Mouse (Mus musculus) liver, embryonic 14.5 days (tissue): ENCODE measurements around the gene Prim2. TPM values are rescaled to one million over a fixed set of nuclear protein-coding genes. Genes with fewer than 3 reads are reported as not detected.

Experiments
- ATAC-seq: fragments of 200-750 bp; cut with Nextera tagmentation; 2 replicates; pipeline ENCODE4 v1.8.0; 2017; ENCODE audit warnings: moderate number of reproducible peaks, mild to moderate bottlenecking, moderate library complexity; ENCODE audit not compliant: insufficient read depth
- DNase-seq, 3 experiments: peaks; one replicate each; pipeline ENCODE4 v3.0.0-alpha.2; 2012 to 2013; ENCODE audit warnings: low read depth in 3 of 3, low spot score in 3 of 3
- H3K27ac ChIP-seq: fragments of 300-500 bp; sonication (generic); 2 replicates; pipeline ENCODE4 v1.5.1; 2014; ENCODE audit warnings: moderate library complexity, mild to moderate bottlenecking, control low read depth, inconsistent platforms
- H3K27me3 ChIP-seq: fragments of 300-500 bp; sonication (generic); 2 replicates; pipeline ENCODE4 v1.6.1; 2014; ENCODE audit warnings: mild to moderate bottlenecking, low read length, moderate library complexity; ENCODE audit not compliant: control insufficient read depth, insufficient read depth
- H3K36me3 ChIP-seq: fragments of 300-500 bp; sonication (generic); replicated peaks from 2 replicates; pipeline ENCODE4 v1.6.1; 2014; ENCODE audit warnings: low read depth; ENCODE audit not compliant: control insufficient read depth, insufficient read depth
- H3K4me1 ChIP-seq, 2 experiments: fragments of 200-500 bp in 1 of 2; fragments of 300-500 bp in 1 of 2; sonication (generic) in 1 of 2; replicated peaks; 2 replicates each; pipeline ENCODE4 v1.6.1; 2012 to 2014; ENCODE audit warnings: antibody characterized with exemption in 1 of 2, inconsistent platforms in 1 of 2, low read length in 1 of 2; ENCODE audit not compliant: control insufficient read depth in 2 of 2, insufficient read depth in 2 of 2
- H3K4me2 ChIP-seq: fragments of 300-500 bp; sonication (generic); 2 replicates; pipeline ENCODE4 v1.6.1; 2014; ENCODE audit warnings: low read depth, mild to moderate bottlenecking, control low read depth, moderate library complexity
- H3K4me3 ChIP-seq, 2 experiments: fragments of 200-500 bp in 1 of 2; fragments of 300-500 bp in 1 of 2; sonication (generic) in 1 of 2; 2 replicates each; pipeline ENCODE4 v1.5.1; 2012 to 2014; ENCODE audit warnings: low read depth in 2 of 2, low read length in 2 of 2, mild to moderate bottlenecking in 2 of 2, control low read depth in 1 of 2, inconsistent platforms in 1 of 2, moderate library complexity in 1 of 2; ENCODE audit not compliant: insufficient read depth in 1 of 2
- H3K9ac ChIP-seq: fragments of 300-500 bp; sonication (generic); replicated peaks from 2 replicates; pipeline ENCODE4 v1.6.1; 2014; ENCODE audit warnings: mild to moderate bottlenecking, control low read depth, moderate library complexity
- H3K9me3 ChIP-seq: fragments of 300-500 bp; sonication (generic); 2 replicates; pipeline ENCODE4 v1.6.1; 2016; ENCODE audit warnings: low read length, mixed read lengths; ENCODE audit not compliant: control insufficient read depth
- CTCF ChIP-seq: IDR thresholded peaks from 2 replicates; pipeline ENCODE4 v1.5.1; 2016; ENCODE audit warnings: antibody characterized with exemption, low read depth, control low read depth
- EP300 ChIP-seq: IDR thresholded peaks from 2 replicates; pipeline ENCODE4 v1.6.1; 2016; ENCODE audit warnings: antibody characterized with exemption, low read depth
- WGBS: fragments of 180-500 bp; shearing (Covaris S2); extraction: QIAGEN DNeasy Blood & Tissue Kit; methylation state at CpG from one replicate; pipeline ENCODE4 v1.1.7; 2014; ENCODE audit not compliant: insufficient replicate concordance; 5-methylcytosine and 5-hydroxymethylcytosine counted together
- polyA plus RNA-seq, 2 experiments: library from polyadenylated mRNA; depleted of rRNA in 1 of 2; stranded (reverse) in 1 of 2; unstranded in 1 of 2; fragments of >200 nt; fragmentation: Nextera tagmentation in 1 of 2; extraction: Ambion mirVana in 1 of 2; gene quantifications; 2 replicates each; pipeline versions ENCODE4 v1.2.1 to v1.2.3; 2012 to 2014

The Prim2 gene
- polyA plus RNA-seq, 2 experiments = 34.1 to 38.1 TPM

- no peak for DNase-seq
These were observed 118.2 kb downstream of the Prim2 start for GRCm38 (mm10) chr1:33551350-33551749.

GRCm38 (mm10) chr1:33541708-33542107 lies 127.9 kb downstream of the Prim2 start:
- Histone ChIP-seq H3K9ac (no peak overlapping the region), H3K4me1 (no peaks in the 10 kb centered on the region; a peak in 1 of 4 replicates), H3K9me3 (no peaks in the 10 kb centered on the region; the same call in 1 of the 2 replicates), H3K4me2 (no peak overlapping the region), H3K4me3 (no peak overlapping the region), H3K27me3 (no peaks in the 10 kb centered on the region), H3K27ac (no peak overlapping the region), H3K36me3 (no peaks in the 10 kb centered on the region)
- DNase-seq = no peak
- ATAC-seq = no peak
- 57% methylated on average over 7 of the region's 7 CpGs for WGBS
- TF ChIP-seq CTCF (no peak), EP300 (0 out of 2 replicates have a peak, but pooled peaks have one; percentile 29)

More at GRCm38 (mm10) chr1:33551350-33551749, 118.2 kb downstream of the Prim2 start:
- Histone ChIP-seq H3K27me3 (no peaks in the 10 kb centered on the region), H3K36me3 (no peaks in the 10 kb centered on the region), H3K27ac (no peak overlapping the region), H3K4me1 (no peaks in the 10 kb centered on the region), H3K4me2 (no peak overlapping the region), H3K9ac (no peak overlapping the region), H3K4me3 (no peak overlapping the region), H3K9me3 (no peaks in the 10 kb centered on the region)
- TF ChIP-seq EP300 = no peak
- no peak for TF ChIP-seq CTCF
- no peak for ATAC-seq
- WGBS = 84% methylated on average over 9 of the region's 9 CpGs

GRCm38 (mm10) chr1:33537948-33538347 lies 131.6 kb downstream of the Prim2 start:
- ATAC-seq = no peak
- no peak overlapping the region for H3K9ac ChIP-seq
- H3K9me3 ChIP-seq = no peaks in the 10 kb centered on the region; the same call in 1 of the 2 replicates
- H3K27ac ChIP-seq = no peak overlapping the region
- H3K36me3 ChIP-seq = no peaks in the 10 kb centered on the region
- H3K27me3 ChIP-seq = no peaks in the 10 kb centered on the region
- TF ChIP-seq EP300 (no peak), CTCF (no peak)
- no peak overlapping the region for H3K4me2 ChIP-seq
- no peak for DNase-seq
- no peak overlapping the region for H3K4me3 ChIP-seq
- no peaks in the 10 kb centered on the region; a peak in 1 of 4 replicates for H3K4me1 ChIP-seq

GRCm38 (mm10) chr1:33536272-33537004 lies 133.2 kb downstream of the Prim2 start:
- H3K27me3 ChIP-seq = no peaks in the 10 kb centered on the region
- peaks cover 3 to 9% of the 10 kb centered on the region in 2 experiments for H3K4me1 ChIP-seq
- no peaks in the 10 kb centered on the region for H3K36me3 ChIP-seq
- H3K9ac ChIP-seq = no peak overlapping the region
- no peak for DNase-seq
- H3K27ac ChIP-seq = no peak overlapping the region
- TF ChIP-seq EP300 = no peak
- peak; percentile 65 for TF ChIP-seq CTCF
- no peaks in the 10 kb centered on the region; the same call in 1 of the 2 replicates for H3K9me3 ChIP-seq
- H3K4me3 ChIP-seq = no peak overlapping the region
- no peak for ATAC-seq
- no peak overlapping the region for H3K4me2 ChIP-seq
- 94% methylated on average over 4 of the region's 4 CpGs for WGBS

- TF ChIP-seq CTCF (no peak), EP300 (no peak)
- Histone ChIP-seq H3K27ac (no peak overlapping the region), H3K4me1 (peaks cover 3 to 17% of the 10 kb centered on the region in 2 experiments), H3K9me3 (no peaks in the 10 kb centered on the region; the same call in 1 of the 2 replicates), H3K27me3 (no peaks in the 10 kb centered on the region), H3K36me3 (no peaks in the 10 kb centered on the region), H3K4me3 (no peak overlapping the region), H3K4me2 (no peak overlapping the region), H3K9ac (no peak overlapping the region)
- 61% methylated on average over 2 of the region's 2 CpGs for whole genome bisulfite sequencing
- ATAC-seq (no peak), DNase-seq (no peak)
These were observed 134.4 kb downstream of the Prim2 start for GRCm38 (mm10) chr1:33535140-33535686.
